Mouse (Mus musculus): ENCODE data around the gene Amotl1.

Gene Amotl1

GRCm38 (mm10) chr9:14632365-14633163, 12.3 kb downstream of the Amotl1 start:
- TF ChIP-seq POU5F1 (IDR thresholded peaks at IDR 0.05; ENCODE audit: borderline replicate concordance, low read length) (no peak), NANOG (IDR thresholded peaks at IDR 0.05; ENCODE audit: borderline replicate concordance, low read length) (no peak), CTCF (conservative IDR thresholded peaks at IDR 0.05; ENCODE audit: low read length) (no peak)
- H3K4me1 ChIP-seq (replicated peaks; ENCODE audit: low read depth, low read length): peaks cover 29% of the 10 kb centered on the region
- no peaks in the 10 kb centered on the region for H3K9me3 ChIP-seq (ENCODE audit: low read length)
- H3K36me3 ChIP-seq (ENCODE audit: insufficient read depth, low read length): no peaks in the 10 kb centered on the region
- peaks cover 20% of the 10 kb centered on the region for H3K27me3 ChIP-seq (ENCODE audit: insufficient read depth, low read length)
- H3K4me3 ChIP-seq (replicated peaks; ENCODE audit: low read length): no peak overlapping the region

GRCm38 (mm10) chr9:14631729-14632128, 13.1 kb downstream of the Amotl1 start:
- Histone ChIP-seq H3K36me3 (ENCODE audit: insufficient read depth, low read length) (no peaks in the 10 kb centered on the region), H3K27me3 (ENCODE audit: insufficient read depth, low read length) (peaks cover 20% of the 10 kb centered on the region)
- TF ChIP-seq POU5F1 (IDR thresholded peaks at IDR 0.05; ENCODE audit: borderline replicate concordance, low read length): no peak
- no peak for TF ChIP-seq CTCF (conservative IDR thresholded peaks at IDR 0.05; ENCODE audit: low read length)
- no peak for TF ChIP-seq NANOG (IDR thresholded peaks at IDR 0.05; ENCODE audit: borderline replicate concordance, low read length)

GRCm38 (mm10) chr9:14627525-14627924, 17.3 kb downstream of the Amotl1 start:
- TF ChIP-seq NANOG (IDR thresholded peaks at IDR 0.05; ENCODE audit: borderline replicate concordance, low read length) (no peak), CTCF (conservative IDR thresholded peaks at IDR 0.05; ENCODE audit: low read length) (no peak)
- H3K4me3 ChIP-seq (replicated peaks; ENCODE audit: low read length): no peak overlapping the region
- H3K9me3 ChIP-seq (ENCODE audit: low read length): no peaks in the 10 kb centered on the region
- H3K36me3 ChIP-seq (ENCODE audit: insufficient read depth, low read length): no peaks in the 10 kb centered on the region
- H3K4me1 ChIP-seq (replicated peaks; ENCODE audit: low read depth, low read length): peaks cover 29% of the 10 kb centered on the region
- peaks cover 4% of the 10 kb centered on the region; the same call in 1 of the 2 replicates for H3K27me3 ChIP-seq (ENCODE audit: insufficient read depth, low read length)

More at GRCm38 (mm10) chr9:14631729-14632128, 13.1 kb downstream of the Amotl1 start:
- H3K4me1 ChIP-seq (replicated peaks; ENCODE audit: low read depth, low read length): peaks cover 29% of the 10 kb centered on the region
- no peak overlapping the region for H3K4me3 ChIP-seq (replicated peaks; ENCODE audit: low read length)
- no peaks in the 10 kb centered on the region for H3K9me3 ChIP-seq (ENCODE audit: low read length)

- Histone ChIP-seq H3K9me3 (ENCODE audit: low read length) (no peaks in the 10 kb centered on the region), H3K4me1 (replicated peaks; ENCODE audit: low read depth, low read length) (peaks cover 16% of the 10 kb centered on the region), H3K27me3 (ENCODE audit: insufficient read depth, low read length) (peaks cover 4% of the 10 kb centered on the region; the same call in 1 of the 2 replicates), H3K4me3 (replicated peaks; ENCODE audit: low read length) (no peak overlapping the region), H3K36me3 (ENCODE audit: insufficient read depth, low read length) (no peaks in the 10 kb centered on the region)
- TF ChIP-seq POU5F1 (IDR thresholded peaks at IDR 0.05; ENCODE audit: borderline replicate concordance, low read length) (no peak), NANOG (IDR thresholded peaks at IDR 0.05; ENCODE audit: borderline replicate concordance, low read length) (no peak), CTCF (conservative IDR thresholded peaks at IDR 0.05; ENCODE audit: low read length) (no peak)
Observed at GRCm38 (mm10) chr9:14625961-14626360, 18.9 kb downstream of the Amotl1 start.

GRCm38 (mm10) chr9:14625024-14625423, 19.8 kb downstream of the Amotl1 start:
- no peak overlapping the region for H3K4me3 ChIP-seq (replicated peaks; ENCODE audit: low read length)
- H3K9me3 ChIP-seq (ENCODE audit: low read length): no peaks in the 10 kb centered on the region
- TF ChIP-seq POU5F1 (IDR thresholded peaks at IDR 0.05; ENCODE audit: borderline replicate concordance, low read length) (no peak), NANOG (IDR thresholded peaks at IDR 0.05; ENCODE audit: borderline replicate concordance, low read length) (no peak), CTCF (conservative IDR thresholded peaks at IDR 0.05; ENCODE audit: low read length) (no peak)
- peaks cover 16% of the 10 kb centered on the region for H3K4me1 ChIP-seq (replicated peaks; ENCODE audit: low read depth, low read length)
- no peaks in the 10 kb centered on the region for H3K36me3 ChIP-seq (ENCODE audit: insufficient read depth, low read length)
- H3K27me3 ChIP-seq (ENCODE audit: insufficient read depth, low read length): peaks cover 4% of the 10 kb centered on the region; the same call in 1 of the 2 replicates

GRCm38 (mm10) chr9:14623928-14624327, 20.9 kb downstream of the Amotl1 start:
- no peaks in the 10 kb centered on the region for H3K9me3 ChIP-seq (ENCODE audit: low read length)
- peaks cover 4% of the 10 kb centered on the region; the same call in 1 of the 2 replicates for H3K27me3 ChIP-seq (ENCODE audit: insufficient read depth, low read length)
- peaks cover 16% of the 10 kb centered on the region for H3K4me1 ChIP-seq (replicated peaks; ENCODE audit: low read depth, low read length)
- H3K4me3 ChIP-seq (replicated peaks; ENCODE audit: low read length): no peak overlapping the region
- no peak for TF ChIP-seq POU5F1 (IDR thresholded peaks at IDR 0.05; ENCODE audit: borderline replicate concordance, low read length)
- TF ChIP-seq CTCF (conservative IDR thresholded peaks at IDR 0.05; ENCODE audit: low read length): no peak
- TF ChIP-seq NANOG (IDR thresholded peaks at IDR 0.05; ENCODE audit: borderline replicate concordance, low read length): no peak
- no peaks in the 10 kb centered on the region for H3K36me3 ChIP-seq (ENCODE audit: insufficient read depth, low read length)

GRCm38 (mm10) chr9:14623250-14623649, 21.6 kb downstream of the Amotl1 start:
- no peaks in the 10 kb centered on the region for H3K9me3 ChIP-seq (ENCODE audit: low read length)
- no peaks in the 10 kb centered on the region for H3K36me3 ChIP-seq (ENCODE audit: insufficient read depth, low read length)
- TF ChIP-seq CTCF (conservative IDR thresholded peaks at IDR 0.05; ENCODE audit: low read length) (no peak), POU5F1 (IDR thresholded peaks at IDR 0.05; ENCODE audit: borderline replicate concordance, low read length) (no peak), NANOG (IDR thresholded peaks at IDR 0.05; ENCODE audit: borderline replicate concordance, low read length) (no peak)
- peaks cover 4% of the 10 kb centered on the region; the same call in 1 of the 2 replicates for H3K27me3 ChIP-seq (ENCODE audit: insufficient read depth, low read length)
- H3K4me3 ChIP-seq (replicated peaks; ENCODE audit: low read length): no peak overlapping the region
- peaks cover 16% of the 10 kb centered on the region for H3K4me1 ChIP-seq (replicated peaks; ENCODE audit: low read depth, low read length)

- Histone ChIP-seq H3K9me3 (ENCODE audit: low read length) (no peaks in the 10 kb centered on the region), H3K36me3 (ENCODE audit: insufficient read depth, low read length) (no peaks in the 10 kb centered on the region), H3K27me3 (ENCODE audit: insufficient read depth, low read length) (peaks cover 4% of the 10 kb centered on the region; the same call in 1 of the 2 replicates), H3K4me1 (replicated peaks; ENCODE audit: low read depth, low read length) (peaks cover 16% of the 10 kb centered on the region), H3K4me3 (replicated peaks; ENCODE audit: low read length) (no peak overlapping the region)
- TF ChIP-seq NANOG (IDR thresholded peaks at IDR 0.05; ENCODE audit: borderline replicate concordance, low read length) (no peak), POU5F1 (IDR thresholded peaks at IDR 0.05; ENCODE audit: borderline replicate concordance, low read length) (no peak), CTCF (conservative IDR thresholded peaks at IDR 0.05; ENCODE audit: low read length) (no peak)
Observed at GRCm38 (mm10) chr9:14622848-14623247, 22.0 kb downstream of the Amotl1 start.

Data from E14TG2a.4 (cell line).